Mouse (Mus musculus): Measurements from ENCODE around the gene Hal.

Hal gene

DNA sequence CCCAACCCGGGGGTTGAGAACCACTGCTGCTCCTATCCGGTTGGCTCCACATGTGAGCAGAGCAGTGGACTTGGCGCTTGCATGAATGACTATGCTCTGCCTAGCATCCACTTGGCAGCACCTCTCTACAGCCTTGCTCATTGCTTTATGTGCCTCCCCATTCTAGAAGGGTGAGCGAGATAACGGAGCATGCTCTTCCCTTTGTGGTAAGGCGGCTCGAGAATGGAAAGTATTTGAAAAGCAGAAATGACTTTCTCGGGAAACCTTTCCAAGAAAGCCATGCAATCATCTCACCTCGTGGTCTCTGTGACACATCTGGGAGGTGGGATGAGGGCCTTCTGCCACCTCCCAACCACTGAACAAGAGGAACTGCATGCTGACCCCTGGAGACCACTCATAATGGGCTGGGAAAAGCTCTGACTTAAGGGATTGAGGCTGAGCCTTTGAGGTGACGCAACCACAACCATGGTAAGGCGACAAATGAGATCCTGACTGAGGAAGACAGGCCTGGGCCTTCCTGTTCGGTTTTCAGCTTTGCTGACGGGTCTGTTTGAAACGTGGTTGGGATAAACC lies 76.0 kb downstream of the Hal start:
- in situ Hi-C loops (cut with MboI, MseI), result no loop called here

DNA sequence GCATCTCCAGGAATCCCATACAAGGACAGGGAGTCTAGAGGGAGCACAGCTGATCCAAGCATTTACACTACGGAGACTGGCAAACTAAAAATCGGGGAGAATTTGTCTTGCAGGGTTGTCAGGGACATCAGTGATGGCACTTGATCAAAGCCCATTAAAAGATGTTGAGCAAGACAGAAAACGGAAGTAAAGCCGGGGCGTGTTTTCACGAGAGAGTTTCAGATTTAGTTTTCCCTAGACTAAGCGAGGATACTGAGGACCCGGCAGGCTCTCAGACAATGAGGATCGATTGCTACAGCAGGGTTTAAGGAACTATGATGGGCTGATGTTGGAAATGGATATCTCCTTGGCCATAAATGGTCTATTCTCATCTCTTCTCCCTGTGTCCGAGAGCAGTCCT lies 78.5 kb downstream of the Hal start:
- in situ Hi-C loops (cut with MboI, MseI), result no loop called here

DNA sequence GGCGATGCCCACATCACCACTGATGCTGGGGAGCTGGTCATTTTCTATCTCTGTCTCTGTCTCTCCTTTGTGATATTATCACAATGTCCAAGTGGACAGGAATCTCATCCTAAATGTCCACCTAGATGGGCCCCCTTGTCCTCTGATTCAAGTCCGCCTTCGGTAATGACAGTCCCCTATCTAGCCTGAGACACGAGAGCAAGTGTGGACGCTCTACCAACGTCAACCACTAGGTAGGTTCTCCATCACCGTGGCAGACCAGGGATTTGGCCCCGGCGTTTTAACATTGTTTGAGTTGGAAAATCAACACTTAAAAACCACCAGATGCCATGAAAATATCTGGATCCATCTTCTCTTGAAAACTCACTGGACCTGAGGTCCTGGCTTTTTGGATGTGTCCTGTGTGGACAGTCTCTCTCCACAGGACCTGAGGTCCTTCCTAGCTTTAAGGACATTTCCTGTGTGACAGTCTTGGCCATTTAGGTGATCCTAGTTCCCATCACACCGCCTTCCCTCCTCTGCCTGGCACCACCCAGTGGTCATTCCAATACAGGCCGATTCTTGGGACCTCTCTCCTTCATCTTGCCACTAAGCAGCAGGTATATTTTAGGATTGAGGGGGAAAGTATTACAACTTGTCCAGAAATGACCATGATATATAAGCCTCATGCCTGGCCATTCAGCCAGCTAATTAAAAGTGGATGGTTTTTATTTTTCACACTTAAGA lies 79.4 kb downstream of the Hal start:
- in situ Hi-C loops (cut with MboI, MseI), result no loop called here

DNA sequence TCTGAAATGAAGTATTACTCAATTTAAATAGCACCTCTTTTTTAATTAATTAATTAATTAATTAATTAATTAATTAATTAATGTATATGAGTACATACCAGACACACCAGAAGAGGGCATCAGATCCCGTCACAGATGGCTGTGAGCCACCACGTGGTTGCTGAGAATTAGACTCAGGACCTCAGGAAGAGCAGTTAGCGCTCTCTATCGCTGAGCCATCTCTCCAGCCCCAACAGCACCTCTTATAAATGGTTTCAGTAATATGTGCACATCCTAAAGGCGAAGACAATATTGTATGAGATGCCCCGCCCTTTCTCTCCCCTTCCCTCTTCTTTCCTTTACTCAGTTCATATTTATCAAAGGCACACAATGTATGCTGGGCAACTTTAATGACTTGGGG lies 80.1 kb downstream of the Hal start:
- in situ Hi-C loops (cut with MboI, MseI), result no loop called here
